Mouse (Mus musculus): ENCODE data around the gene Rhobtb3.

GRCm38 (mm10) chr13:75840752-75841285 lies 102.9 kb downstream of the Rhobtb3 start:
- no peak for TF ChIP-seq CHD2 (IDR thresholded peaks at IDR 0.05; ENCODE audit: low read depth, low read length)
- TF ChIP-seq ZC3H11A (IDR thresholded peaks at IDR 0.05; ENCODE audit: borderline replicate concordance, low read depth, low read length), result no peak

Data from ES-E14 (cell line).